Mouse (Mus musculus): Measurements from ENCODE around the gene Slc2a13.

DNA sequence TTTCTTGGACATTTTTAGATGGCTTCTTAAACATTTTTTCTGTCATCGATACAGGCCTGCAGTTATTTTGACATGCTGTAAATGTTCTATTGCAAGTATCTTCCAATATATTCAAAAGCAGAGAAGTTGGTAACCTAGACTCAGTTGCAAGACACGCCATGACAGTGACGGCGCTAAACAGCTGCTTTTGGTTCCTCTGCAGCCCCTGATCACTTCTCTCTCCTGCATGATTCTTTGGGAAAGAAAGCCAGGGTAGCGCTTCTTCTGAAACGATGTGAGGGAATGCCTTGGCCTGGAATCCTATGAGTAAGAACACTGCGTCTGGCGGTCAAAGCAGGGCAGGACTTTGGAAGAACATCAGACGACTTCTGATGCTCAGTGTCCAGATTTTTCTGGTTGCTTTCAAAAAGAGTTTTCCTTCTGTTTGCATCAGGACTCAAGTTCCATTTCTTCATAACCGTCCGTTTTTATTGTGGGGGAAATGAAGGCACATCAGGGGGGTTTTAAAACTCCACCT is 273.7 kb downstream of the Slc2a13 start:
- TF ChIP-seq CTCF (IDR thresholded peaks at IDR 0.05; ENCODE audit: borderline replicate concordance, extremely low read depth, insufficient read depth, insufficient read length), result no peak
- TF ChIP-seq POLR2A (IDR thresholded peaks at IDR 0.05; ENCODE audit: borderline replicate concordance, extremely low read depth, insufficient read depth, insufficient read length, poor library complexity, severe bottlenecking), result no peak

Measured in brain, embryonic 14.5 days (tissue).